ENCODE assay signal across 10 mouse cellular contexts in the genomic region with DNA sequence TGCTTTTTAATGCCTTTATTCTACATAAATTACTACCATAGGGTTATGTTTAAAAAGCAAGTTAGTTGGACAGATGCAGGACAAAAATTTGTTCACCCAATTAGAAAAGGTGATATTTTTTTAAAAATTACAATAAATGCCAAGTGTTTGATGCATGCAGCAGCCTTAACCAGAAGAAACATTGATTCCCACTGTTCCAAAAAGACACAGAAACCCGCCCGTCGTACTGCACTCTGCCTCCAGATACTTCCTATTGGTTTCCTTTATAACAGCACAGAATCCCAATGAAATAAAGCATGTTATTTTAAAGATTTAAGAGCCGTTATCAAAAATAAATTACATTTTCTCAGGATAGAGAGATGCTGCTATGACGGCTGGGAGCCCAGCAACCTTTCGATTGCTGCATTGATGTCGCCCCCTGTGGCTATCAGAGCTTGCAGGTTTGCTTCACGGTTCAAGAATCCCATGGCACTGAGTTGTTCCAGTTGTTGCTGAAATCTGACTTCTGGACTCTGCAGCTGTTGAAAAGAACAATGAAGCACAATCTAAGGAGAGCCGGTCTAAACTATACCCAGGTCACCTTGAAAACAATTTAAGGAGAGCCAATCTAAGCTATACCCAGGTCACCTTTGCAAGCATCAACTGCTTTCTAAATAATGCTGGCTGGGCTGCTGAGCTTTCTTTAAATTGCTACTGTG. TPM values are rescaled to one million over a fixed set of nuclear protein-coding genes. Genes with fewer than 3 reads are reported as not detected.
A peak's percentile ranks its signal among the peaks of the same experiment; 100 is the strongest.
DNase-seq lines count a peak whose midpoint lies in the region; ATAC-seq and TF ChIP-seq lines count a peak whose summit lies in the region.
"Had no signal": no experiment of that assay in that cellular context is flagged by ENCODE, and none has a peak within 500 bp of the region (broad histone marks: within the 10 kb centered on the region; RNA-seq: fewer than 3 reads in every experiment).

No protein-coding gene starts in this region.

- peak; percentile 95 to 98 for DNase-seq in lung, adult 18-20 months
- DNase-seq in lung, postnatal 0 days (ENCODE audit: low spot score) = no peak
- DNase-seq in cerebellum, postnatal 10 days = peak; percentile 97 to 100
- peak; percentile 99 for DNase-seq in kidney, adult 8-10 months
- DNase-seq in left cerebral cortex, postnatal 14 days (ENCODE audit: low spot score in 2 of 2) = peak; percentile 100
- peak; percentile 100 for DNase-seq in spleen, postnatal 36 days (ENCODE audit: low spot score in 2 of 2)
- DNase-seq in stomach, postnatal 0 days (ENCODE audit: low spot score) = no peak

- no peak overlapping the region for H3K4me3 ChIP-seq in lung, postnatal 0 days (ENCODE audit: low read depth, low read length)
- no peak overlapping the region for H3K4me3 ChIP-seq in stomach, postnatal 0 days (ENCODE audit: low read depth, low read length)
- H3K4me3 ChIP-seq in neural tube, embryonic 15.5 days (replicated peaks) = no peak overlapping the region
- H3K4me3 ChIP-seq: limb, embryonic 15.5 days had no signal

- no peak overlapping the region for H3K4me2 ChIP-seq in lung, postnatal 0 days (replicated peaks; ENCODE audit: low read depth, low read length)
- no peak overlapping the region for H3K4me2 ChIP-seq in stomach, postnatal 0 days (replicated peaks; ENCODE audit: low read depth)
- no peak overlapping the region for H3K4me2 ChIP-seq in neural tube, embryonic 15.5 days
- H3K4me2 ChIP-seq: limb, embryonic 15.5 days had no signal

- intact Hi-C loops in left cerebral cortex, postnatal 14 days (cut with DNase I) = no loop called here

- no peak for TF ChIP-seq EP300 in lung, postnatal 0 days (IDR thresholded peaks at IDR 0.05)
- TF ChIP-seq EP300 in stomach, postnatal 0 days (optimal IDR thresholded peaks at IDR 0.05) = no peak

- no peaks in the 10 kb centered on the region for H3K27me3 ChIP-seq in lung, postnatal 0 days (replicated peaks; ENCODE audit: insufficient read depth, low read length)
- no peaks in the 10 kb centered on the region for H3K27me3 ChIP-seq in stomach, postnatal 0 days (ENCODE audit: control insufficient read depth, insufficient read depth, low read length)
- no peaks in the 10 kb centered on the region for H3K27me3 ChIP-seq in neural tube, embryonic 15.5 days (replicated peaks)
- H3K27me3 ChIP-seq: limb, embryonic 15.5 days had no signal

- peaks cover 15% of the 10 kb centered on the region; the same call in 1 of the 2 replicates for H3K36me3 ChIP-seq in lung, postnatal 0 days (ENCODE audit: insufficient read depth, low read length)
- peaks cover 15% of the 10 kb centered on the region for H3K36me3 ChIP-seq in stomach, postnatal 0 days (ENCODE audit: control insufficient read depth, insufficient read depth, low read length)
- H3K36me3 ChIP-seq in neural tube, embryonic 15.5 days = peaks cover 46% of the 10 kb centered on the region

- no peaks in the 10 kb centered on the region for H3K4me1 ChIP-seq in lung, postnatal 0 days (ENCODE audit: insufficient read depth, low read depth, low read length)
- H3K4me1 ChIP-seq in stomach, postnatal 0 days (replicated peaks; ENCODE audit: control insufficient read depth, insufficient read depth) = no peaks in the 10 kb centered on the region
- no peaks in the 10 kb centered on the region for H3K4me1 ChIP-seq in neural tube, embryonic 15.5 days
- H3K4me1 ChIP-seq: limb, embryonic 15.5 days had no signal

- no peak for TF ChIP-seq CTCF in lung, postnatal 0 days (IDR thresholded peaks at IDR 0.05)
- TF ChIP-seq CTCF in stomach, postnatal 0 days (IDR thresholded peaks at IDR 0.05; ENCODE audit: low read depth) = no peak

- H3K27ac ChIP-seq in lung, postnatal 0 days (ENCODE audit: low read length) = no peak overlapping the region
- no peak overlapping the region for H3K27ac ChIP-seq in stomach, postnatal 0 days (replicated peaks)
- H3K27ac ChIP-seq in neural tube, embryonic 15.5 days (replicated peaks) = no peak overlapping the region
- H3K27ac ChIP-seq: limb, embryonic 15.5 days had no signal

- 89% methylated on average over 9 of the region's 9 CpGs for WGBS in lung, postnatal 0 days
- WGBS in stomach, postnatal 0 days = 90% methylated on average over 9 of the region's 9 CpGs
- 77% methylated on average over 9 of the region's 9 CpGs for WGBS in neural tube, embryonic 15.5 days

- H3K9me3 ChIP-seq in lung, postnatal 0 days (ENCODE audit: low read length) = no peaks in the 10 kb centered on the region
- H3K9me3 ChIP-seq in stomach, postnatal 0 days (ENCODE audit: control insufficient read depth, low read length) = no peaks in the 10 kb centered on the region
- H3K9me3 ChIP-seq in neural tube, embryonic 15.5 days (replicated peaks) = no peaks in the 10 kb centered on the region
- H3K9me3 ChIP-seq: G1E; limb, embryonic 15.5 days had no signal

- ATAC-seq in lung, postnatal 0 days = no peak
- ATAC-seq in stomach, postnatal 0 days (ENCODE audit: low FRiP score, low TSS enrichment) = no peak
- ATAC-seq in neural tube, embryonic 15.5 days (ENCODE audit: low FRiP score) = no peak

- no peak overlapping the region for H3K9ac ChIP-seq in lung, postnatal 0 days (replicated peaks; ENCODE audit: low read depth)
- no peak overlapping the region for H3K9ac ChIP-seq in stomach, postnatal 0 days (ENCODE audit: low read length)
- no peak overlapping the region for H3K9ac ChIP-seq in neural tube, embryonic 15.5 days (replicated peaks)
- H3K9ac ChIP-seq: limb, embryonic 15.5 days had no signal

RNA-seq across cellular contexts. Expression of a gene that starts 20.2 kb away (rescaled TPM):
- polyA plus RNA-seq in lung, postnatal 0 days (2015; fragmentation: Nextera tagmentation; extraction: Ambion mirVana) = 40.5 and 43.5 TPM in 2 replicates
- 10 to 100 TPM; 21.5 to 21.9 TPM for total RNA-seq in left cerebral cortex, postnatal 14 days (2021)
- polyA plus RNA-seq in stomach, postnatal 0 days (2015; fragmentation: Nextera tagmentation; extraction: Ambion mirVana) = 35.0 and 37.5 TPM in 2 replicates
- polyA plus RNA-seq in neural tube, embryonic 15.5 days (2015; fragmentation: Nextera tagmentation; extraction: Ambion mirVana) = 64.6 TPM in 2 replicates

RNA-seq across cellular contexts. Expression of a gene that starts 37.8 kb away (rescaled TPM):
- 52.3 and 57.3 TPM in 2 replicates for polyA plus RNA-seq in lung, postnatal 0 days (2015; fragmentation: Nextera tagmentation; extraction: Ambion mirVana)
- 100 to 1,000 TPM; 129 to 140 TPM for total RNA-seq in left cerebral cortex, postnatal 14 days (2021)
- polyA plus RNA-seq in stomach, postnatal 0 days (2015; fragmentation: Nextera tagmentation; extraction: Ambion mirVana) = 61.4 and 65.4 TPM in 2 replicates
- 137 and 144 TPM in 2 replicates for polyA plus RNA-seq in neural tube, embryonic 15.5 days (2015; fragmentation: Nextera tagmentation; extraction: Ambion mirVana)

RNA-seq across cellular contexts. Expression of a gene that starts 49.3 kb away (rescaled TPM):
- polyA plus RNA-seq in lung, postnatal 0 days (2015; fragmentation: Nextera tagmentation; extraction: Ambion mirVana) = 29.6 and 33.1 TPM in 2 replicates
- total RNA-seq in left cerebral cortex, postnatal 14 days (2021) = 100 to 1,000 TPM; 125 to 136 TPM
- 21.1 and 24.6 TPM in 2 replicates for polyA plus RNA-seq in stomach, postnatal 0 days (2015; fragmentation: Nextera tagmentation; extraction: Ambion mirVana)
- polyA plus RNA-seq in neural tube, embryonic 15.5 days (2015; fragmentation: Nextera tagmentation; extraction: Ambion mirVana) = 32.5 and 41.2 TPM in 2 replicates

Comparison
In these comparisons a context has a peak if more than half of its experiments do, and no peak if none do; other contexts are left out.
1. DNase-seq: peak in lung, adult 18-20 months (2 of 2), cerebellum, postnatal 10 days (2 of 2), kidney, adult 8-10 months (2 of 2), left cerebral cortex, postnatal 14 days (2 of 2) and spleen, postnatal 36 days (2 of 2); none in lung, postnatal 0 days (single experiment) and stomach, postnatal 0 days (single experiment).